Mouse (Mus musculus) stomach, postnatal 0 days (tissue): Measurements from ENCODE around the gene Scamp4.

ENCODE experiments used
- CTCF ChIP-seq: IDR thresholded peaks from 2 replicates; pipeline ENCODE4 v1.5.1; 2016; ENCODE audit warnings: antibody characterized with exemption, low read depth, mild to moderate bottlenecking, moderate library complexity
- EP300 ChIP-seq: optimal IDR thresholded peaks from 2 replicates; pipeline ENCODE3; 2016; ENCODE audit warnings: antibody characterized with exemption

GRCm38 (mm10) chr10:80583047-80583446, 19.6 kb upstream of the Scamp4 start:
- TF ChIP-seq EP300 (no peak), CTCF (no peak)
